Mouse (Mus musculus): ENCODE results near the gene Washc4.
"Not testable (repeated sequence)": the region's sequence is repeated elsewhere in the genome, so short reads cannot be mapped to it uniquely, and the experiment has no call there.

Washc4 gene

DNA sequence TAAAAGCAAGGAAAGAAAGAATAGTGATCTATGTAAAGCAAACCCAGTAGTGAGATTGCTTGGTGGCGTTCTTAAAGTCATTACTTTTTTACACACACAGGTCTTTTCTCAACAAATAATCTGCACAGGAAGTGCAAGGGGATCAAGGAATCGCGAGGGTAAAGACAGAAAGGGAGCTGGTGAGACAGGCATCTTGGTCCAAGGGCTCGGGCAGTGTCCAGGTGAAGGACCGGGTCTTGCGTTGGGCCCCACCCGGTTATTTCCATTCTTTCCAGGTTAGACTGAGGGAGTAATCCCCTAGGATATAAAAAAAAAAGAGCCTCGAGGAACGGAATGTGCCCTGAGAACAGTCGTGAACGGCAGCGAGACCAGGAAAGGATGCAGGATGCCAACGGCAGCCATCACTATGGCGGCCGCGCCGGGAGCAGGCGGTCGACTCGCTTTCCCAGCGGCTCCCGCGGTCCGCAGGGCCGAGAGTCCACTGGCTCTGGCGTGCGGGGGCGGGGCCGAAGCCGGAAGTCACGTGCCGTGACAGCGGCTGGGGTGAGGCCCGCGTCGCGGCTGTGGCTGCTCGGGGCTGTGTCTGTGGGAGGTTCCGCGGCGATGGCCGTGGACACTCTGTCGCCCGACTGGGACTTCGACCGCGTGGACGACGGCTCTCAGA, at the start of gene Washc4:
Gene Washc4, plus strand, starts transcription at position 314 of the 664 bp plus-strand sequence.
- peak; percentile 92 to 94 for DNase-seq (ENCODE audit: low spot score in 2 of 2)

DNA sequence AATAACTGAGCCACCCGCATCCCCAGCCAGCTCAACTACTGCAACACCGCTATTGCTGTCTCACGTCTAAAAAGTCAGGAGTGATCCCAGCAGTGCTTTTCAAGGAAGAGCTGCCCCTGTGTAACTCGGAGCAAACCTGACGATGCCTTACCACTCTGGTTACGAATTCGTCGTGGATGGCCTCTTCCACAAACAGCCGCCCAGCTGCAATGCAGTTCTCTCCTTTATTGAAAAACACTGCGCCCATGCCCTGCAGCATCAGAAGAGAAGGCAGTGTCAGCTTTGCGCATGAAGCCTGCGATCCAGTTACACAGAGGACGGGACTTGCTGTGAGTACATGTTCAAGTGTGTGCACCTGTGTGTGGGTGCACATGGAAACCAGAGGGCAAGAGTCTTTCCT, 46.2 kb upstream of the Washc4 start:
- no peak for DNase-seq (ENCODE audit: low spot score in 2 of 2)

DNA sequence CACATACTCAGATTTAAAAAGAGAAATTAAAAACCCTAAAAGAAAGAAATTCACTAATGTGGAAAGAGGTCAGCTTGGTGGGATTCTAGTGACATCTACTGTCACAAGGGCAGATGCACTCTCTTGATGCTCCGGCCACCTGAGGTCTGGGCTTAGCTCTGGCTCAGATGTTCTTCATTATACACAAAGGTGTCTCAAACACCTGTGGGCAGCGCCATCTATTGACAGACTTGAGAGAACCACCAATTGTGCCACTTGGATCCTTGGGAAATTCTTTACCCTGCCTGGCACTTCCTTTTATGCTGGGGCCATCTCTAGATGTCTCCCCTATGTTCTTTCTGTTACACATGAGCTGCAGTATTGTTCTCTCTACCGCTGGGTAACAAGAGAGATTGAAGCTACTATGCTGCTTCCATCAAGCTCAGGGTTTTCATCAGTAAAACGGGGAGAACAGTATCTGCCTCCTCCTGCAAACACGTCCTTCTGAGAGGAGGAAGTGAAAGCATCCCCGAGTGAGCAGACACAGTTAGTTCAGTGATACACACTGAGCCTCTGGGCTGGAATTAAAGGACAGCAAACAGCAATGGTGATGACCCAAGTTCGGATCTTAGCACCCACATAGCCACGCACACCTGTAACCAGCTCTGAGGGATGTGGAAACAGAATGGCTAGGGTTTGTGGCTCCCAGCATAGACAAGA, 34.4 kb upstream of the Washc4 start:
- DNase-seq (ENCODE audit: low spot score in 2 of 2): peak; percentile 24 to 39

DNA sequence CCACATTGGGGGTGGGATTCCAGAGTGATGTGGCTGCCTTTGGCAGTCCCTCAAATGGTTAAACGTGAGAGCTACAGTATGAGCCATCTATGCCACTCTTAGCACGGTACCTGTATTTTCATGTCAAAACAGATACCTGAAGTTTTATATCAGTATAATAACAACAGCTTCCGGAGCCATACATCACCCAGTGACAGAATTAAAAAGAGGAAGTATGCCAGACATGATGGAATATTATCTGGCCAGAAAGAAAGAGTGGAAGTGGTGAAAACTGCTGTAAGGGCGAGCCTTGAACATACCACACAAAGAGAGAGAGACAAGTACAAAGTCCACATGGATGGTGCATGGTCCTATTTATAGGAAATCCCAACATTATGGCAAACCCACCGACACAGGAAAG, 32.2 kb upstream of the Washc4 start:
- DNase-seq (ENCODE audit: low spot score in 2 of 2): no peak

DNA sequence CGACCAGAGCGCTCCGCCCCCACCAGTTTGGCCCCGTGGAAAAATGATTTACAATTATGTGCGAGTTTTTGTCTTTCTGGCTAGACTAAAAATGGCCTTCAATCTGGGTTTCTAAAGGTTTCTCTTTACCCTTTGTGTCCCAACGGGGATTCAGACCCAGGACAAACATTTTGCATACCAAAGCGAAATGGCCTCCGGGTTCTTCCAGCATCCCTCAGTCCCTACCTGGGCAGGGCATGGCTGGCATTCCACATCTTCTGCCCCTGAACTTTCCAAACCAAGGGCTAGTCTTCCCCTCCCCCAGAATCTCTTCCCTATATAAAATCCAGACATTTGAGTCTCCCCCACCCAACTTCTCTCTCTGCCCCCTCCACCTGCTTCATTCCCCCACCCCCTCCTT, 29.8 kb upstream of the Washc4 start:
- DNase-seq (ENCODE audit: low spot score in 2 of 2): no peak

DNA sequence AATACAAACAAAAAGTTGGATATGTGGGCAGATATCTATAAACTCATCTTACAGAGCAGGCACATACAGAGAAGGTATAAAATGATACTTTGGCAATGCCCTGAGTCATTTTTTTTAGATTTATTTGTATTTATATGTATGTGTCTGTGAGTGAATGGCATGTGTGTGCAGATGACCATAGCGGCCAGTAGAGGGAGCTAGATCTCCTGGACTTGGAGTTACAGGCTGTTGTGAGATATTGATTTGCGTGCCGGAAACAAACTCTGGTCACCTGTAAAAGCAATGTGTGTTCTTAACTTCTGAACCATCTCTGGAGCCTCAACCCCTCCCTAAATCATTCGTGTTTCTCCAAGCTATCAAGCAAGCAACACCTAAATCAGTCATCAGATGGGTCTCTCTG, 22.6 kb upstream of the Washc4 start:
- no peak for DNase-seq (ENCODE audit: low spot score in 2 of 2)

DNA sequence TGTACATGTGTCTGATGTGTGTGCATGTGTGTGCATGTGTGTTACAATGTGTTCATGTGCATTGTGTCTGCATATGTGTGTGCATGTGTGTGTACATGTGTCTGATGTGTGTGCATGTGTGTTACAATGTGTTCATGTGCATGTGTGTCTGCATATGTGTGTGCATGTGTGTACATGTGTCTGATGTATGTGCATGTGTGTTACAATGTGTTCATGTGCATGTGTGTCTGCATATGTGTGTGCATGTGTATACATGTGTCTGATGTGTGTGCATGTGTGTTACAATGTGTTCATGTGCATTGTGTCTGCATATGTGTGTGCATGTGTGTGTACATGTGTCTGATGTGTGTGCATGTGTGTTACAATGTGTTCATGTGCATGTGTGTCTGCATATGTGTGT, 19.3 kb upstream of the Washc4 start:
- not testable (repeated sequence) for DNase-seq (ENCODE audit: low spot score in 2 of 2)

DNA sequence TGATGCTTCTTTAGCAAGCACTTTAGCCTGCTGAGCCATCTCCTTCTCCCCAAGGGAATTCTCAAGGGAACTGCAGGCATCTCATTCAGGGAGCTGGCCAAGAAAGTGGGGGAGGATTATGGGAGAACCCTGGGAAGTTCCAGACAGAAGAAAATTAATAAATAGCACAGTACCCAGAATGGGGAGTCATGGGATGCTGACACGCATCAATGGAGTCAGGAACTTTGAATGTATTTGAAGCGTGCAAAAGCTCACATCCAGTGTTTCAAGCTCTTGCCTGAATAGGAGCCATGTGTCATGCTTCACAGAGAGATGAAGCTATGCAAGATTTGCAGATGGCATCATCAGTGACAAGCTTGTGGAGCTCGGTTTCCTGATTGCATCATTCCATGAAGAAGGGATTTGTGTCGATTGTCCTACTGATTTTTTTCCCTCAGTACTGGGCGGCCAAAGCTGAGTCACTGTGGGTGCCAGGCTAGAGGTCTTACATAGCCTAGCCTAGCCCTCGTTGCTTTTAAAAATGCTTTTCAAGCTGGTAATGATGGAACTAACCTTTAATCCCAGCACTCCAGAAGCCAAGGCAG, 13.1 kb upstream of the Washc4 start:
- DNase-seq (ENCODE audit: low spot score in 2 of 2): no peak

DNA sequence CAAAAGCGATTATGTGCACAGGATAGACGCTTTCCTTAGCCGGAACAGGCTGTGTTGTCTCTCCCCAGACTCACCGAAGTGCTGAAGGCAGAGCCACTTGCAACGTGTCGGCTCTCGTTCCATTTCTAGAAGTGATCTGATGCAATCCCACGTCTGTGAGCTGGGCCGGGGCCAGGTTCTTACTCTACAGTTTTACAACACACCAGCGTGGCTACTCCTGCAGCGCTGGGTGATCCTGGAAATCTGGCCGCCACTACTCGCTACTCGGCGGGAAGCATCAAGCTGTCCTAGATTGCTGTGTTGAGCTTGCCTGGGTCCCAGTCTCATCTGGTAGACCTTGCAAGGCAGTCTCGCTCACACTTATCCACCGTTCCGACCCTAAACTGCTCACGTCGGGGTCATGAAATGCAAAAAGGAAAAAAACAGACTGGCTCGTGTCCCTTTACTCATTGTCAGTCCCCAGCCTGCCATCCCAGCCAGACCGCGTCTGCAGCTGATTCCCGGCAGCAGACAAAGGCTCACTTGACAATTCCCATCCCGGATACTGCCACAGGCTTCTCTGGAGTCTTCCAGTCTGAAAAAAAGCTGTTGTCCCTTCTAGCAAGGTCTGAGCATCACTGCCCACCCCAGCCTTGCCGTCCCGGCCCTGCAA, 10.2 kb upstream of the Washc4 start:
- peak; percentile 70 to 76 for DNase-seq (ENCODE audit: low spot score in 2 of 2)

DNA sequence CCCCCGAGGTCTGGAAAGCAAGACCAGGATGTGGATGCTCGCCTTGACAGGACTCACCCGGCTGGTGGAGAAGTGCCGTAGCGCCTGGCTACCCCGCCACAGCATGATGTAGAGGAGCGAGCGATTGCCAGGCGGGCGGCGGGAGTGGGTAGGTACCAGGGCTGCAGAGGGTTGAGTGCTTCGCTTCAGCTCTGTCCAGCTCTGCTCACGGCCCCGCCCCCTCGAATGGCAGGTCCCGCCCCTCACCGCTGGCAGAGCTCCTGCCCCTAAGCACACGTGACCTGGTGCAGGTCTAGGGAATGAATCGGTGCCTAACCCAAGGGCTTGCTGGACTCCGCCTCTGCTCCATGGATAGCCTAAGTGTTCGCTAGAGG, 9.7 kb upstream of the Washc4 start, which contains the start of gene Aldh1l2:
Gene Aldh1l2, minus strand, starts transcription at position 231 of the 374 bp plus-strand sequence.
- peak; percentile 22 to 39 for DNase-seq (ENCODE audit: low spot score in 2 of 2)

DNA sequence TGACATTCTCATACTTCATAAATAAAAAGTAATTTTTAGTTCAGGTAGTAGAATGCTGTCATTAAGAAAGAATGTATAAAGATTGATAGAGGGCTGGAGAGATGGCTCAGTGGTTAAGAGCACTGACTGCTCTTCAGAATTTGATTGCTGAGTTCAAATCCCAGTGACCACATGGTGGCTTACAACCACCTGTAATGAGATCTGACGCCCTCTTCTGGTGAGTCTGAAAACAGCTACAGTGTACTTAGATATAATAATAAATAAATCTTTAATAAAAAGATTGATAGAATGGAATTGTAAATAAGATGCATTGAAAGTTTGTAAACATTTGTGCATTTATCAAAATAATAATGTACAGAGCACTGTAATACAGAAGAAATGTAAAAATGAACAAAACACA, 7.1 kb upstream of the Washc4 start:
- DNase-seq (ENCODE audit: low spot score in 2 of 2): no peak

DNA sequence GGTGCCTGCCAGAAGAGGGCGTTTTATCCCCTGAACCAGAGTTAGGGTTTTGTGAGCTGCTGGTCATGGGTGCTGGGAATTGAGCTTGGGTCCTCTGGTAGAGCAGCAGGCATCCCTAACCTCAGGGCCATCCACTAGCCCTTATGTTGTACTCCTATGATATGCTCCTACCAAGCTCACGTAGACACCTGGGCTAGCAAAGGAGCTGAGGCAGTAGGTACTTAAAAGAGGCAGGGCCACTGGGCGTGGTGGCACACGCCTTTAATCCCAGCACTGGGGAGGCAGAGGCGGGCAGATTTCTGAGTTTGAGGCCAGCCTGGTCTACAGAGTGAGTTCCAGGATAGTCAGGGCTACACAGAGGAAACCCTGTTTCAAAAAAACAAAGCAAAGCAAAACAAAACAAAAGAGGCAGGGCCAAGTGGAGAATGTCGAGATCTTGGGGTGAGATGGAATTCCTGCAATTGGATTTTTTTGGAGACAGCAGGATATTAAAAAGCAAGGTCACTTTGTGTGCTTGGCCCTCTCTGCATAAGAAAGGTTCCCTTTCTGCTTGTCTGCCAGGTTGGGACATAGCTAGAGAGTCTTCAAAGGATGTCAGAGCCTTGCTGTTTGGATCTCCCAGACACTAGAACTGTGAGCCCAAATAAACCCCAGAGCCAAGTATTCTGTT, 4.1 kb upstream of the Washc4 start:
- no peak for DNase-seq (ENCODE audit: low spot score in 2 of 2)

DNA sequence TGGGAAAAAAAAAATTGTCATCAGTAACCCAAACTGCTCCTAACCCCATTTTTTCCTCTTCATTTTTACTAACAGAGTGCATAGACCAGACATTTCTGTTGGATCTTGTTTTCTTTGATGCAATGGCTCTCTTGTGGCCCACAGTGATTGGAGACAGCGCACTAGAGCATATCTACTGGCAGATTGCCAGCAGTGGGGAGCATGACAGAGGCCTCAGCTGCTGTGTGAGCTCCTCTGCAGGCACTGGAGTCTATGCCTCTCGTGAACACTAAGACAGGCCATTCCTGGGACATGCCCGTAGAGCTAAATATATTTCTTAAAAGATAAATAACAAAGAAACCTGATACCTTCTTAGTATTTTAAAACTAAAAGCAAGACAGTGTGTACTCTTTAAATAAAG, 3.5 kb upstream of the Washc4 start:
- no peak for DNase-seq (ENCODE audit: low spot score in 2 of 2)

DNA sequence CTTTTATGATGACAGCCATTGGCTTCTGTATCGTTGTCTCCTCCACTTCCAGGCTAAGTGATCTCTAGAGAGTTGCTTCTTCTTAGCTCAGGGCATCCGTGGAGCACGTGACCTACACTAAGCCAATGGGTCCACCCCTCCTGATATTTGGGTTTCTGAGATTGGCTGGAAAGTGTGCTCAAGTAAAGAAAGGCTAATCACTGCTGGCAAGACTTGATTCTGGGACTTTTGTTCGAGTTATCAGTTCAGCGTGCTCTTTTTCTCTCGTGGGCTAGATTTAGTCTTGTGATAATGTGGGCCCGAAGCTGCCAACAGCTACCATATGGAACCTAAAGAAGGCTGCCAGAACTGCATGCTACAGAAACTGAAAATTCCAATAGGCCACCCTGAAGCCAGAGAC, 1.3 kb upstream of the Washc4 start:
- peak; percentile 19 to 31 for DNase-seq (ENCODE audit: low spot score in 2 of 2)

DNA sequence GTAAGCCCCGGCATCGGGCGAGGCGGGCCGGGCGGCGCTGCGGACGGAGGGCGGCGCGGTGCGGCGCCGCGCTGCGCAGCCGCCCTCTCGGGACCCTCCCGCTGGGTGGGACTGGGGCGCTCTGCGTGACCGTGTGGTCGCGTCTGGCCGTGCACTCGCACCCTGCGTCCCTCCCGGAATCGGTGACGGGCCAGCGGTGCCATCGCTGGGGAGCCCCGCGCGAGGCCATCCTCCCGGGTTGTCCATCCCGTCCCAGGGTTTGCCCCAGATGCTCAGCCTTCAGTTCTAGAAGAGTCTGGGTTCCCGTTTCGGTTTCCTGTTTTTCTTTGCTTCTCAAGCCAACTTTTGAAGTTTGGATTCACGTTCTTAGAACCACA, 539 bp downstream of the Washc4 start:
- peak; percentile 55 to 66 for DNase-seq (ENCODE audit: low spot score in 2 of 2)

DNA sequence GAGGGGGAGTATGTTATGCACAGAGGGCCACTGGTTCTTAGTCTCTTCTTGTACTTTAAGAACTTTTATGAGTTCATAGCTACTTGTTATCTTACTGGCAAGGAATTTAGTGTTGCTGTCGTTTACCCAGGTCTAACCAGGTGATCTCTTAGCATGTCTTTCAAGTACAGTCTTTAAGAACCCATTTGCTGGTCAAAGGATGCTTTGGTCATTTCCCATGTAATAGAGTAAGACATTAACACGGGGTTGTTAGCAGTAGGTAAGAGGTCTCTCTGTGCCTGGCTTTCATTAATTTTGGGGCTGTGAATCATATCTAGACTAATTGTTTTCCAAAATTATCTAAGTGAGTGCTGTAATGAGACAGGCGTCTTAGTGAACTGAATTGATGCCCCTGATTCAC, 1.8 kb downstream of the Washc4 start:
- no peak for DNase-seq (ENCODE audit: low spot score in 2 of 2)

DNA sequence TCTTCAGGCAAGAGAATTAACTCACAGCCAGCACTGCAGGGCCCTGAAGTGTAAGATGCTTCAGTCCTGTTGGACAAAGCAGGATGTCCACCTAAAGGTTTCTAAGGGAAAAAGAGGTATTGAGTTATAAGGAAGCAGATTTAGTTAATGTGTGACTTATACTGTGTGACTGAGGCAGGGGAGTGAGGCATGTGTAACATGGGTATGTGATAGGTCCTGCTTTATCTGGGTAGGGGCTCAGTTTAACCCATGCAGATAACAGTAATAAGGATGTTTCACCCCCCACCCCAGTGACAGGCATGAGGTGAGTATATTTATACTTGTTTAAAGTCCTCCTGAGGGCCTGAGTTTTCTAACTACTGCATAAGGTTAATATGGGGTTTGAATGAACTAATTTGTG, 19.5 kb downstream of the Washc4 start:
- DNase-seq (ENCODE audit: low spot score in 2 of 2): no peak

DNA sequence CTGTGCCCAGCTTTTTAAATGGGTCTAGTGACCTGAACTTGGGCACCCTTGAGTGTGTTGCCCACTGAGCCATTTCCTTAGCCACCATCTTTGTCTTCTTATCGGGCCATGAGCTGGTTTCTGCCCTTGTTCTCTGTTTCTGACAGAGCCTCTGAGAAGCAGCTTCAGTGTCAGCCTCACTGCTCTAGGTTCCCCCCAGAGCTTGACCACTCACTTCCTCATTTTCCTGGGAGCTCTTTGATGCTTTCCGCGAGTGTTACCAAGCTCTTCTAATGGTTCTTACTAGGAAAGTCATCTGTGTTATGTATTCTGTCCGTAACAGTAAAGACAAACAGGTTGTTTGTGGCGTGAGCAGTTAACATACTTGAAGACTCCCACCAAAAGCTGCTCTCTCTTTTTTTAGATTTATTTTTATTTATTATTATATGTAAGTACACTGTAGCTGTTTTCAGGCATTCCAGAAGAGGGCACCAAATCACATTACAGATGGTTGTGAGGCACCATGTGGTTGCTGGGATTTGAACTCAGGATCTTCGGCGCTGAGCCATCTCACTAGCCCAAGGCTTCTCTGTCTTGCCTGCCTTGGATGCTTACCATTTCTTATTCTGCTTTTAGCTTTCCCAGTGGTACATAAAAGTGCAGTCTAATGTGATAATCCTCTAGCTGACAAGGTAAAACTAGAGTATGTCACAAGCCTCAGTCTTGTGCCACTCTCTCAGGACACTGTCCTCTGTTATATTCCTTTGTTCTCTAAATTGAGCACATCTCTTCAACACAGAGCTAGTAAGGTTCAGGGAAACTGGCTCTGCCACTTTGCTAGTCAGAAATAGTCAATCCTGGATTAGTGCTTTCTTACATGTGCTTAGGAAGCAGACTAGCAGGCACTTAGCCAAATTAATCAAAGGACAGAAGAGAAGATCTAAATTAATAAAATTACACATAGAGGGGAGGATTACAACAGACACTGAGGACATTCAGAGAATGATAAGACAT, 22.2 kb downstream of the Washc4 start:
- no peak for DNase-seq (ENCODE audit: low spot score in 2 of 2)

DNA sequence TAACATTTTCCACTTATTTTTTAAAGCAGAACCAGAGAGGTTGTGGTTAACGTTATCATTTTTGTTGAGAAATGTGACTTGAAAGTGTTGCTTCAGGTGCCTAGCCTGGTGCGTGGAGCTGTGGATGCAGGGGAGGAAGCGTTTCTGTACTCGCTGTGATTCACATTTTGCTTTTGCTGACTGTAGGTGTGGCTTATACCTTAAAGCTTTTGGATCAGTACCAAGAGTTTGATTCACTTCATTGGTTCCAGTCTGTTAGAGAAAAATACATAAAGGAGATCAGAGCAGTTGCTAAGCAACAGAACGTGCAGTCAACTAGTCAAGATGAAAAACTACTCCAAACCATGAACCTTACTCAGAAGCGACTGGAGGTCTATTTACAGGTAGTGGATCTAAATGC, 47.2 kb downstream of the Washc4 start:
- DNase-seq (ENCODE audit: low spot score in 2 of 2): no peak

DNA sequence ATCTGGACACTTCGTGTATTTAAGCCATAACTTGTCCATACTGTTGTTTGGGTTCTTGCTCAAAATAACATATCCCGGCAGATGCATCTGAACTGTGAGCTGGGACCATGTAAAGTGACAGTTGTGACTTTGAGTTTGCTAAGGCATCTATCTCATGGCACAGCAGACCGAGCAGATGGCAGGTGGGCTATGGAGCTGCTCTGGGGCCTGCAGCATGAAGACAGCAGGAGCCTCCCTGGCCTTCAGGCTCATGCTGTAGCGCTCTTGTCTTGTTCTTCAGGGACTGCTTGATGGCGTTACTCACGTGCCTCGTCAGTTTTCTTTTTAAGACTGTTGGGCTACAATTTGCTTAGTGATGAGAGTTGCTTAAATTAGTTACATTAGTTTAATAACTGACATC, 49.1 kb downstream of the Washc4 start:
- no peak for DNase-seq (ENCODE audit: low spot score in 2 of 2)

DNA sequence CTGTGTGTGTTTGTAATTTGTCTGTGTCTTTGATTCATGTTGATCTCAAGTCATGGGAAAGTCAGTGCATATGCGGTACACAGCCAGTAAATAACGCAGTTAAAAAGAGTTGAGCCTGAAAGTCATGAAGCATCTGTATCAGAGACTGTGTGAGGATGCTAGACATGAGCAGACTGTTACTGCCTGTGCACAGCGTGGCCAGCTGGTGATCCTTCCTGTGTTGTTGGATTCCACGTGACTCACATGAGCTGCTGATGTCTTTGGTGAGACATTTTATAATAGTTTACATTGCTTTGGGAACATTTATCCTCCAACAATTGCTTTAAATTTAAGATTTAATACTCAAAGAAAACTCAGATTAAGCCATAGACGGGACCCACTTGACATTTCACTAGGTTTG, 51.0 kb downstream of the Washc4 start:
- no peak for DNase-seq (ENCODE audit: low spot score in 2 of 2)

Measured in right cerebral cortex, adult 2 months (tissue).